Mouse (Mus musculus): Measurements from ENCODE around the gene Ctso.

The Ctso gene

GRCm38 (mm10) chr3:81932141-81933101 lies at the start of gene Ctso:
Ctso (plus strand) TSS chr3:81932601.
- DNase-seq (ENCODE audit: extremely low read depth, insufficient read length, low spot score): peak; percentile 85

GRCm38 (mm10) chr3:81883916-81884315 lies 48.5 kb upstream of the Ctso start:
- peak; percentile 9 for DNase-seq (ENCODE audit: extremely low read depth, insufficient read length, low spot score)

GRCm38 (mm10) chr3:81885566-81885965 lies 46.8 kb upstream of the Ctso start:
- no peak for DNase-seq (ENCODE audit: extremely low read depth, insufficient read length, low spot score)

- no peak for DNase-seq (ENCODE audit: extremely low read depth, insufficient read length, low spot score)
These were observed 43.3 kb upstream of the Ctso start for GRCm38 (mm10) chr3:81889137-81889536.

- DNase-seq (ENCODE audit: extremely low read depth, insufficient read length, low spot score): no peak
These were observed 21.9 kb upstream of the Ctso start for GRCm38 (mm10) chr3:81910286-81911036.

- DNase-seq (ENCODE audit: extremely low read depth, insufficient read length, low spot score): peak; percentile 54
These were observed 16.2 kb upstream of the Ctso start for GRCm38 (mm10) chr3:81916030-81916686.

- DNase-seq (ENCODE audit: extremely low read depth, insufficient read length, low spot score): peak; percentile 57
These were observed 15.0 kb upstream of the Ctso start for GRCm38 (mm10) chr3:81917354-81917935.

GRCm38 (mm10) chr3:81918215-81918614 lies 14.2 kb upstream of the Ctso start:
- DNase-seq (ENCODE audit: extremely low read depth, insufficient read length, low spot score): peak; percentile 44

GRCm38 (mm10) chr3:81919681-81920080 lies 12.7 kb upstream of the Ctso start:
- no peak for DNase-seq (ENCODE audit: extremely low read depth, insufficient read length, low spot score)

GRCm38 (mm10) chr3:81922910-81923309 lies 9.5 kb upstream of the Ctso start:
- DNase-seq (ENCODE audit: extremely low read depth, insufficient read length, low spot score): no peak

GRCm38 (mm10) chr3:81924931-81925330 lies 7.5 kb upstream of the Ctso start:
- DNase-seq (ENCODE audit: extremely low read depth, insufficient read length, low spot score): no peak

GRCm38 (mm10) chr3:81925856-81926255 lies 6.5 kb upstream of the Ctso start:
- DNase-seq (ENCODE audit: extremely low read depth, insufficient read length, low spot score): no peak

GRCm38 (mm10) chr3:81926764-81927325 lies 5.6 kb upstream of the Ctso start:
- no peak for DNase-seq (ENCODE audit: extremely low read depth, insufficient read length, low spot score)

GRCm38 (mm10) chr3:81929073-81929472 lies 3.3 kb upstream of the Ctso start:
- DNase-seq (ENCODE audit: extremely low read depth, insufficient read length, low spot score): no peak

- no peak for DNase-seq (ENCODE audit: extremely low read depth, insufficient read length, low spot score)
These were observed 706 bp upstream of the Ctso start for GRCm38 (mm10) chr3:81931695-81932094.

- DNase-seq (ENCODE audit: extremely low read depth, insufficient read length, low spot score): no peak
These were observed 947 bp downstream of the Ctso start for GRCm38 (mm10) chr3:81933348-81933747.

- no peak for DNase-seq (ENCODE audit: extremely low read depth, insufficient read length, low spot score)
These were observed 6.5 kb downstream of the Ctso start for GRCm38 (mm10) chr3:81938924-81939323.

- no peak for DNase-seq (ENCODE audit: extremely low read depth, insufficient read length, low spot score)
These were observed 9.9 kb downstream of the Ctso start for GRCm38 (mm10) chr3:81942341-81942740.

GRCm38 (mm10) chr3:81943097-81943496 lies 10.7 kb downstream of the Ctso start:
- no peak for DNase-seq (ENCODE audit: extremely low read depth, insufficient read length, low spot score)

- no peak for DNase-seq (ENCODE audit: extremely low read depth, insufficient read length, low spot score)
These were observed 12.5 kb downstream of the Ctso start for GRCm38 (mm10) chr3:81944851-81945393.

Measured in 3134 (cell line).